Mouse (Mus musculus) spleen, adult 2 months (tissue): Measurements from ENCODE around the gene Rab3b. TPM values are rescaled to one million over a fixed set of nuclear protein-coding genes. Genes with fewer than 3 reads are reported as not detected.

Experiments used
- DNase-seq, 2 experiments: peaks; one replicate each; pipeline versions ENCODE4 v3.0.0 to v3.0.0-alpha.2; 2012 to 2021; ENCODE audit warnings: low spot score in 2 of 2, low read depth in 1 of 2
- H3K27ac ChIP-seq: fragments of 200-500 bp; 2 replicates; pipeline ENCODE4 v1.5.1; 2012; ENCODE audit warnings: low read length, inconsistent platforms; ENCODE audit not compliant: insufficient read depth
- H3K27me3 ChIP-seq: fragments of 200-500 bp; 2 replicates; pipeline ENCODE4 v1.6.1; 2012; ENCODE audit warnings: mild to moderate bottlenecking, moderate library complexity, low read length, inconsistent platforms; ENCODE audit not compliant: control insufficient read depth, insufficient read depth
- H3K36me3 ChIP-seq: fragments of 200-500 bp; 2 replicates; pipeline ENCODE4 v1.6.1; 2012; ENCODE audit warnings: mild to moderate bottlenecking, low read length, inconsistent platforms; ENCODE audit not compliant: control insufficient read depth, insufficient read depth
- H3K4me1 ChIP-seq: fragments of 200-500 bp; 2 replicates; pipeline ENCODE4 v1.6.1; 2011; ENCODE audit warnings: inconsistent platforms; ENCODE audit not compliant: control insufficient read depth, insufficient read depth, insufficient read length
- H3K4me3 ChIP-seq: fragments of 200-500 bp; 2 replicates; pipeline ENCODE4 v1.5.1; 2011; ENCODE audit warnings: mild to moderate bottlenecking, inconsistent platforms; ENCODE audit not compliant: insufficient read depth, insufficient read length; ENCODE audit errors: extremely low read depth
- CTCF ChIP-seq: fragments of 200-500 bp; IDR thresholded peaks from 2 replicates; pipeline ENCODE4 v1.5.1; 2011; ENCODE audit warnings: mild to moderate bottlenecking, inconsistent platforms; ENCODE audit not compliant: insufficient read depth, insufficient read length, insufficient replicate concordance; ENCODE audit errors: extremely low read depth
- POLR2A ChIP-seq: fragments of 200-500 bp; IDR thresholded peaks from 2 replicates; pipeline ENCODE4 v1.6.1; 2011; ENCODE audit warnings: low read depth, low read length, inconsistent platforms
- WGBS: fragments of 180-500 bp; shearing (Covaris S2); methylation state at CpG from one replicate; pipeline ENCODE4 v1.1.7; 2018; 5-methylcytosine and 5-hydroxymethylcytosine counted together
- polyA plus RNA-seq: library from polyadenylated mRNA; depleted of rRNA; stranded (reverse); fragments of >200 nt; gene quantifications from 2 replicates; pipeline ENCODE4 v1.2.3, GENCODE M21; 2012

The Rab3b gene
- polyA plus RNA-seq, 1 experiment, result 0.81 TPM

GRCm38 (mm10) chr4:108848505-108848848 lies 30.4 kb upstream of the Rab3b start, which contains the start of gene A730015C16Rik:
TSS of gene A730015C16Rik (minus strand) at chr4:108848619.
- H3K4me1 ChIP-seq, result peaks cover 9% of the 10 kb centered on the region
- no peaks in the 10 kb centered on the region for H3K27me3 ChIP-seq
- peak within 1 kb of the TSS; percentile 100 for H3K4me3 ChIP-seq
- peak within 1 kb of the TSS; percentile 94 for H3K27ac ChIP-seq
- TF ChIP-seq CTCF, result no peak
- no peak for TF ChIP-seq POLR2A
- peaks cover 2% of the 10 kb centered on the region; the same call in 1 of the 2 replicates for H3K36me3 ChIP-seq
- 6% methylated on average over 20 of the region's 20 CpGs for WGBS
- peak in 1 of 2 experiments; percentile 7 for DNase-seq

GRCm38 (mm10) chr4:108866806-108867205 lies 12.1 kb upstream of the Rab3b start:
- H3K27me3 ChIP-seq, result no peaks in the 10 kb centered on the region
- no peak overlapping the region for H3K27ac ChIP-seq
- H3K4me3 ChIP-seq, result no peak overlapping the region
- no peak for TF ChIP-seq POLR2A
- no peak for TF ChIP-seq CTCF
- 88% methylated on average over 7 of the region's 7 CpGs for WGBS
- H3K36me3 ChIP-seq, result no peaks in the 10 kb centered on the region
- H3K4me1 ChIP-seq, result no peaks in the 10 kb centered on the region
- no peak for DNase-seq

- Histone ChIP-seq H3K27ac (no peak overlapping the region), H3K27me3 (no peaks in the 10 kb centered on the region), H3K4me3 (no peak overlapping the region), H3K4me1 (no peaks in the 10 kb centered on the region), H3K36me3 (no peaks in the 10 kb centered on the region)
- DNase-seq, result peak; percentile 38 to 68
- peak; percentile 64; the same call in 1 of the 2 replicates for TF ChIP-seq CTCF
- TF ChIP-seq POLR2A, result no peak
- 42% methylated on average over 10 of the region's 10 CpGs for WGBS
Observed at GRCm38 (mm10) chr4:108869730-108870374, 9.0 kb upstream of the Rab3b start.

DNA sequence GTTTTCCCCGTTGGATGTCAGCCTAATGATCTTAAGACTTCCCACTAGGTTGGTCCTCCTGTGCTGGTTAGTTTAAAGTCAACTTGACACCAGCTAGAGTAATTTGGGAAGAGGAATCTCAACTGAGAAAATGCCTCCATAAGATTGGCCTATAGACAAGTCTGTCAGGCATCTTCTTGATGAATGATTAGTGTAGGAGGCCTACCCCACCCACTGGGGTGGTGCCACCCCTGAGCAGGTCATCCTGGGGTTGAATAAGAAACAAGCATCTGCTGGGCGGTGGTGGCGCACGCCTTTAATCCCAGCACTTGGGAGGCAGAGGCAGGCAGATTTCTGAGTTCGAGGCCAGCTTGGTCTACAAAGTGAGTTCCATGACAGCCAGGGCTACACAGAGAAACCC lies 5.1 kb upstream of the Rab3b start:
- no peak overlapping the region for H3K27ac ChIP-seq
- no peaks in the 10 kb centered on the region for H3K36me3 ChIP-seq
- H3K27me3 ChIP-seq, result no peaks in the 10 kb centered on the region
- WGBS, result 89% methylated on average over 5 of the region's 5 CpGs
- no peak for DNase-seq
- H3K4me1 ChIP-seq, result no peaks in the 10 kb centered on the region
- H3K4me3 ChIP-seq, result no peak overlapping the region
- TF ChIP-seq POLR2A, result no peak
- no peak for TF ChIP-seq CTCF

DNA sequence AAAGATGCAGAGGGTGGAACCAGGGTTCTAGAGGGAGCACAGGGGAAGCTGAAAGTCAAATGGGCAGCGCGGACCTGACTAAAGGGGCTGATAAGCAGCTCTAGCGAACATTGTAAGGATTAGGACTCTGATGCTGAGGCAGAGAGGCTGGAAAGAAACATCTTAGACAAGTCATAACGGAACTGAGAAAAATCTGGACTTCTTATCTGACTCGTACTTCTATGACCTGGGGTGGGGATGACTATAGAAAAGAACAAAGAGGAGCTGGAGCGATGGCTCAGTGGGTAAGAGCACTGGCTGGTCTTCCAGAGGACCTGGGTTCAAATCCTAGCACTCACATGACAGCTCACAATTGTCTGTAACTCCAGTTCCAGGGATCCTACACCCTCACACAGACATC lies 962 bp upstream of the Rab3b start:
- Histone ChIP-seq H3K4me1 (peaks cover 5% of the 10 kb centered on the region), H3K27ac (no peak overlapping the region), H3K27me3 (peaks cover 5% of the 10 kb centered on the region), H3K4me3 (no peak overlapping the region), H3K36me3 (no peaks in the 10 kb centered on the region)
- 85% methylated on average over 6 of the region's 6 CpGs for whole genome bisulfite sequencing
- no peak for DNase-seq
- TF ChIP-seq POLR2A, result no peak
- no peak for TF ChIP-seq CTCF

DNA sequence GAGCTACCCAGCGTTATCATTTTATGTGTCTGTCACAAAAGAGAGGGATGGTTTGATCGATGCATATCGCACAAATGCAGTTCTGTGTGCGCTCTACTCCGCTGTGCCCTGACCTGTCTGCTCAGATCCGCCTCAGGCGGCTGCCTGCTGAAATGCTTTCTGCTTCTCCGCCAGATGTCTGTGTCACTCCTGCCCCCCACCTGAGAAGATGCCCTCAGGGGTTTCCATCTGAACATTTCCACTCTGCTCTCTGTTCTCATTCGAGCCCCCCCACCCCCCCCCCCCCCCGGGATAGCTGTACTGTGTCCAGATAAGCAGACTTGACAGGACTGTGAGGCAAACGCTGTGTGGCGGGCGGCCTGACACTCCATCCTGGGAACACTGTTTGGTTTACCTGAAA lies 5.0 kb downstream of the Rab3b start:
- DNase-seq, result no peak
- peaks cover 5% of the 10 kb centered on the region for H3K27me3 ChIP-seq
- H3K4me3 ChIP-seq, result no peak overlapping the region
- peaks cover 5% of the 10 kb centered on the region for H3K4me1 ChIP-seq
- no peak for TF ChIP-seq CTCF
- no peak for TF ChIP-seq POLR2A
- no peak overlapping the region for H3K27ac ChIP-seq
- H3K36me3 ChIP-seq, result no peaks in the 10 kb centered on the region
- 82% methylated on average over 13 of the region's 13 CpGs for WGBS

DNA sequence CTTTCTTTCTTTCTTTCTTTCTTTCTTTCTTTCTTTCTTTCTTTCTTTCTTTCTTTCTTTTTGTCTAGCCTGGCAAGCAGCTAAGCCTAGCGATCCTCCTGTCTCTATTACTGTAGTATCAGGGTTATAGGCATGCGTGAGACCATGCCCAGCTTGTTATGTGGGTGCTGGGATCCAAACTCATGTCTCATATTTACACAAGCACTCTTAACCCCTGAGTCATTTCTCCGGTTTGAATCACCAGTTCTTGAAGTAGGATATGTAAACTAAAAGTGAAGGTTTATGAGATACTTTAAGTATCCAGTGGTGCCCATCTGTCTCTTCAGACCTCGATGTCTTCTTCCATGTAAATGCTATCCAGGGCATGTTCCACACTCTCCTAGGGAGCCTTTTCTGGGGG lies 8.6 kb downstream of the Rab3b start:
- 90% methylated on average over 4 of the region's 4 CpGs for WGBS
- H3K27ac ChIP-seq, result no peak overlapping the region
- DNase-seq, result no peak
- H3K4me3 ChIP-seq, result no peak overlapping the region
- no peak for TF ChIP-seq POLR2A
- H3K4me1 ChIP-seq, result no peaks in the 10 kb centered on the region
- no peaks in the 10 kb centered on the region for H3K36me3 ChIP-seq
- no peaks in the 10 kb centered on the region; the same call in 1 of the 2 replicates for H3K27me3 ChIP-seq
